Mouse (Mus musculus) hindbrain, embryonic 10.5 days (tissue): ENCODE measurements around the gene Klf3. TPM values are rescaled to one million over a fixed set of nuclear protein-coding genes. Genes with fewer than 3 reads are reported as not detected.
"Not testable (repeated sequence)": the region's sequence is repeated elsewhere in the genome, so short reads cannot be mapped to it uniquely, and the experiment has no call there.

ENCODE experiments used
- DNase-seq: peaks from one replicate; pipeline ENCODE4 v3.0.0-alpha.2; 2017; ENCODE audit warnings: low spot score
- H3K27ac ChIP-seq: fragments of 300-500 bp; sonication (generic); 2 replicates; pipeline ENCODE4 v1.5.1; 2016; ENCODE audit warnings: mild to moderate bottlenecking, moderate library complexity
- H3K27me3 ChIP-seq: fragments of 300-500 bp; sonication (generic); 2 replicates; pipeline ENCODE4 v1.6.1; 2016; ENCODE audit warnings: mild to moderate bottlenecking; ENCODE audit not compliant: poor library complexity, insufficient read depth, severe bottlenecking
- H3K36me3 ChIP-seq: fragments of 300-500 bp; sonication (generic); 2 replicates; pipeline ENCODE4 v1.6.1; 2016; ENCODE audit warnings: mild to moderate bottlenecking, moderate library complexity
- H3K4me1 ChIP-seq: fragments of 300-500 bp; sonication (generic); replicated peaks from 2 replicates; pipeline ENCODE4 v1.6.1; 2016; ENCODE audit warnings: mild to moderate bottlenecking
- H3K4me3 ChIP-seq: fragments of 300-500 bp; sonication (generic); 2 replicates; pipeline ENCODE4 v1.5.1; 2016; ENCODE audit warnings: mild to moderate bottlenecking, moderate library complexity
- H3K9me3 ChIP-seq: fragments of 300-500 bp; sonication (generic); 2 replicates; pipeline ENCODE4 v1.6.1; 2016; ENCODE audit warnings: mild to moderate bottlenecking, moderate library complexity
- WGBS: fragments of 180-500 bp; shearing (Covaris S2); methylation state at CpG from one replicate; pipeline ENCODE4 v1.1.7; 2016; 5-methylcytosine and 5-hydroxymethylcytosine counted together
- polyA plus RNA-seq: library from polyadenylated mRNA; unstranded; fragments of >200 nt; fragmentation: Nextera tagmentation; extraction: Ambion mirVana; gene quantifications from 2 replicates; pipeline ENCODE4 v1.2.1, GENCODE M21; 2016

Gene Klf3
- polyA plus RNA-seq, 1 experiment from 2014 or later, result 57.1 TPM

DNA sequence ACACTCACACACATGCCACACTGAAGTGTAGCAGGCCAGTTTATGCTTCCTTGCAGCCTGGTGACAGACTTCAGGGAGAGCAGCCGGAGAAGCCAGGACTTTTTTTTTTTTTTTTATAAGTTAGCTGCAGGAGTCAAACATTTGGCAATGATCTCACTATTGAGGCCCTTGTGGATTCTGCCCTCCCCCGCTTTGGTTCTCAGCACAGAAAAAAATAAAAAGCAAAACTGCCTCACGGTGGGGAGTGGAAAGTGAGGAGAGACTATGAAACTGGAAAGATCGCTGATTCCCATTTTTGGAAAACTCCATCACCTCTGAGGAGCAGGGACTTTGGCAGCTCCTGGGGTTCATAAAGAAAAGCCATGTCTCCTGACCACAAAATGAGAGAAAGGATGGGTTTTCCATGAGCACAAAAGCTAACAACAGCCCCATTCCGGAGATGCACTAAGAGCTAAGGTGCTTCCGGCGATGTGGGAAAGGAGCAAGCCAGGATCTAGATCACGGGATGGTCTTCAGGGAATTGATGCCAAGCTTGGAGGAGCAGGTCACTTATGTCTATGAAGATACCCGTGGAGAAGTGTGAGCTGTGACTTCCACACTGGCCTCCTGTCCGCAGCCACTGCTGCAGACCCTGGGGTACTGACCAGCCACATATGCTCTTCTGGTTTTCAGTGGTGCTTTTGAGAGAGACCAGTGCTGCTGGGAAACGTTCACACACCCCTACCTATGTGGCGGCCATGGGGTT, 73.1 kb downstream of the Klf3 start:
- H3K27me3 ChIP-seq, result no peaks in the 10 kb centered on the region
- H3K4me1 ChIP-seq, result peaks cover 44% of the 10 kb centered on the region
- H3K4me3 ChIP-seq, result no peak overlapping the region
- no peak for DNase-seq
- H3K36me3 ChIP-seq, result no peaks in the 10 kb centered on the region
- H3K27ac ChIP-seq, result peak overlapping the region; percentile 81
- H3K9me3 ChIP-seq, result peaks cover 6% of the 10 kb centered on the region; the same call in 1 of the 2 replicates
- 79% methylated on average over 12 of the region's 12 CpGs for WGBS

DNA sequence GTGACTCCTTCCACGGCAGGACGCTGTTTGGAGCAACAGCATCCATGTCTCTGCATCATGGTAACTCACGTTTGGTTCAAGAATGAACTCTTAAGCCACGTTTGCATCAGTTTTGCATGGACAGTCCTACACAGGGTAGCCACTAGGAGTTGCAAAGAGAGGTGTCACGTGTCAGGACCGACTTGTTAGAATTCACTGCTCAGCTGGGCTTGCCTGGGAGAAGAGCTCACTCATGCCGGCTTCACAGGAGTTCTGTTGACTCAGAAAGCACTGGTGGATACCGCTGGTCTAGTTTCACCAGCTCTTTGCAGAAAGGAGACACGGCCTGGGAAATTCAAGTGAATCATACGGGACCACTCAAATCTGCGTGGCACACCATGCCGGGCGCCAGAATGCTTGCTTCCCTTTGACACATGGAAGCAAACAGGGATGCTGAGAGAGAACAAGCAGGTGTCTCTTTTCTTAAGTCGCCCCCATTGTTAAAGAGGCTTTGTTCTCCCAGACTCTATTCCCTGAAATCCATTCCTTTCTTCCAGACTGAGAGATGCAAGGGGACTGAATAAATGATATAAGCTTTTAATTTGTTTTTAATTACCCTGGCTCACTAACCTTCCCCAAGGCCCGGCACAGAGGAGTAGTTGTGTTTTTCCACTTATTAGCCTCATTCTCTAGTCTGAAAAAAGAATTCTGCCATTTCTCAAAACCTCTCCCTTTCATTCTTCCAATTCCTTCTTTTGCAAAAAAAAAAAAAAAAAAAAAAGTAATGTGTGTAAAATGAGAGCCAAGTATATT, 74.2 kb downstream of the Klf3 start:
- DNase-seq, result peak; percentile 49
- WGBS, result 18% methylated on average over 15 of the region's 15 CpGs
- Histone ChIP-seq H3K4me1 (peaks cover 44% of the 10 kb centered on the region), H3K4me3 (no peak overlapping the region), H3K27me3 (no peaks in the 10 kb centered on the region), H3K36me3 (no peaks in the 10 kb centered on the region), H3K9me3 (peaks cover 6% of the 10 kb centered on the region; the same call in 1 of the 2 replicates), H3K27ac (peak overlapping the region; percentile 81)

DNA sequence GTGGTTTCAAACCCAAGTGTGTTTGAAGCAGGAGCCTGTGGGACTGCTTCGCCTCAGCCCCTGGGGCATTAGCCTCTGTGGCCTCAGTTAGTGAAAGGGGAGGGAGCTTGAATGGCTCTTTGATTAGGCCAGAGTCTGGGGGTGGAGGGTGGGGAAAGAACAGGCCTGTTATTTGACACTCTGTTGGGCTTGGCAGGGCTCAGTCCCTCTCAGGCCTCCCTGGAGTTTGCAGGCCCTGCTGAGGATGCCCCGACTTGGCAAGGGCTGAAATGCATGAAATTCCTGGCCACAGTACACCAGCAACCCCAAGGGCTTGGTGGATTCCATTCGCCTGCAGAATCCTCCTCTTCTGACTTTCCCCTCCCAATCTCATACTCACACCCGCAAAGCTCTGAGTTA, 74.8 kb downstream of the Klf3 start:
- Histone ChIP-seq H3K36me3 (no peaks in the 10 kb centered on the region), H3K4me1 (peaks cover 44% of the 10 kb centered on the region), H3K4me3 (no peak overlapping the region), H3K9me3 (peaks cover 6% of the 10 kb centered on the region; the same call in 1 of the 2 replicates), H3K27me3 (no peaks in the 10 kb centered on the region), H3K27ac (peak overlapping the region; percentile 64)
- 1% methylated on average over 4 of the region's 4 CpGs for WGBS
- DNase-seq, result peak; percentile 86

DNA sequence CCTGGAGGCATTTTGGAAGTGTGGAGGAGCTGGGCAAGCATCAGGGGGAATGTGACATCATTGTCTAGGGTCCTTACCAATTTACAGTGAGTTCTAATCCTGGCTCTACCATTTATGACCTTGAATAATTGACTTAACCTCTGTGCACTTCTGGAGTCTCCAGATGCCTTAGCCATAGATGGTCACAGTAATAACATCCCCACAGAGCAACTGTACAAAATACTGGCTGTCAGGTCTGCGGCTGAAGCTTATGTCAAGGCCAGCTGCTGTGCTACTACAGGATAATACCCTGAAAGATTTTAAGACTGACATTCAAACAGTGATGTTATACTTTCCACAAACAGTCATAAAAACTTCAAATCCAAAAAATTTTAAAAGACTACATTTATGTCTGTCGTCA, 75.3 kb downstream of the Klf3 start:
- Histone ChIP-seq H3K27me3 (no peaks in the 10 kb centered on the region), H3K4me1 (peaks cover 44% of the 10 kb centered on the region), H3K36me3 (no peaks in the 10 kb centered on the region), H3K27ac (peak overlapping the region; percentile 64), H3K9me3 (peaks cover 6% of the 10 kb centered on the region; the same call in 1 of the 2 replicates), H3K4me3 (no peak overlapping the region)
- WGBS, result 75% methylated on average over 2 of the region's 2 CpGs
- no peak for DNase-seq

DNA sequence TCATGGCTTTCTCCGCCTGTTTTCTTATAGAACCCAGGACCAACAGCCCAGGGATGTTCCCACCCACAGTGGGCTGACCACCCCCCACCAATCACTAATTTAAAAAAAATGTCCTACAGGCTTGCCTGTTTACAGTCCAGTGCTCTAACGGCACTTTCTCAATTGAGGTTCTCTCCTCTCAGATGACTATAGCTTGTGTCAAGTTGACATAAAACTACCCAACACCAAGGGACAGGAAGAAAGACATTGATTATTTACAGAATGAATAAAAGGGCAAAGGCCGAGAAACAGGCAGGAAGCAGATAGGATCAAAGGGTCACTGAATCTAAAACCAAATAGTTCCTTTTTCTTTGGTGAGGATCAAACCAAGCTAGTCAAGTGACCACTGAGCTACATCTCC, 76.1 kb downstream of the Klf3 start:
- peaks cover 50% of the 10 kb centered on the region for H3K4me1 ChIP-seq
- H3K9me3 ChIP-seq, result no peaks in the 10 kb centered on the region; the same call in 1 of the 2 replicates
- no peak overlapping the region for H3K4me3 ChIP-seq
- no peak for DNase-seq
- peak overlapping the region; percentile 64 for H3K27ac ChIP-seq
- no peaks in the 10 kb centered on the region for H3K27me3 ChIP-seq
- 46% methylated on average over 3 of the region's 3 CpGs for WGBS
- H3K36me3 ChIP-seq, result no peaks in the 10 kb centered on the region

DNA sequence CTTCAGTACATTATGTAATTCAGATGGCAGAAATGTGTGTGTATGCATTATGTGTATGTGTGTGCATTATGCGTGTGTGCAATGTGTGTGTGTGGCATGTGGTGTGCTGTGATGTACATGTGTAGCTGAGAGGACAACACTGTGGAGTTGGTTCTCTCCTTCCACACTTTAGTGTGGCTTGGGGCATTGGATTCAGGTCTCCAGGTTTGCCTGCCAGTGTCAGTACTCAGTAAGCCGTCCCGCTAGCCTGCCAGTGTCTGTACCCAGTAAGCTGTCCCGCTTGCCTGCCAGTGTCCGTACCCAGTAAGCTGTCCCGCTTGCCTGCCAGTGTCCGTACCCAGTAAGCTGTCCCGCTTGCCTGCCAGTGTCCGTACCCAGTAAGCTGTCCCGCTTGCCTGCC, 78.4 kb downstream of the Klf3 start:
- H3K36me3 ChIP-seq, H3K4me3 ChIP-seq, H3K27me3 ChIP-seq, H3K9me3 ChIP-seq, DNase-seq, H3K27ac ChIP-seq: not testable (repeated sequence)
- 88% methylated on average over 8 of the region's 10 CpGs for WGBS
- H3K4me1 ChIP-seq, result peaks cover 41% of the 10 kb centered on the region

DNA sequence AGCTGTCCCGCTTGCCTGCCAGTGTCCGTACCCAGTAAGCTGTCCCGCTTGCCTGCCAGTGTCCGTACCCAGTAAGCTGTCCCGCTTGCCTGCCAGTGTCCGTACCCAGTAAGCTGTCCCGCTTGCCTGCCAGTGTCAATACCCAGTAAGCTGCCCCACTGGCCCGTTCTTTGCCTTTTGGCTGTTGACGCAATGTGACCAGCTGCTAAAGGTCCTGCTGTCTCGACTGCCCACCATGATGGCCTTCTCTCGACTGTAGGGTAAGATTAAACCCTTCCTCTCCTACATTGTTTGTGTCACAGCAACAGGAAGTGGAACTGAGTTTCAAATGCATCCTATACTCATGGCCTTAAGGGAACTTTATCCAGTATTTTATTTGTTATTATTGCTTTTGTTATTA, 78.8 kb downstream of the Klf3 start:
- not testable (repeated sequence) for H3K4me3 ChIP-seq, H3K36me3 ChIP-seq, H3K27me3 ChIP-seq, H3K27ac ChIP-seq, DNase-seq, H3K9me3 ChIP-seq
- H3K4me1 ChIP-seq, result peaks cover 37% of the 10 kb centered on the region
- 89% methylated on average over 9 of the region's 11 CpGs for WGBS

Other genes starting within 250 kb of the Klf3 start
- 0.15 and 0.52 TPM in 2 replicates for gene Tlr1, start 130.2 kb downstream of the Klf3 start, polyA plus RNA-seq
- gene Tlr6, start 156.7 kb downstream of the Klf3 start, polyA plus RNA-seq, result 0.24 and 0.29 TPM in 2 replicates
- 16.8 and 18.3 TPM in 2 replicates for gene Fam114a1, start 166.7 kb downstream of the Klf3 start, polyA plus RNA-seq